In genomic region chr16:23290171-23290570, GRCm38 (mm10) we compare ENCODE assay signal across 20 mouse cellular contexts.
DNase-seq lines count a peak whose midpoint lies in the region; ATAC-seq lines count a peak whose summit lies in the region.
"Had no signal": no experiment of that assay in that cellular context is flagged by ENCODE, and none has a peak within 500 bp of the region (broad histone marks: within the 10 kb centered on the region; RNA-seq: fewer than 3 reads in every experiment).

No protein-coding gene starts in this region.

- no peaks in the 10 kb centered on the region for H3K4me1 ChIP-seq in forebrain, embryonic 11.5 days (replicated peaks; ENCODE audit: control insufficient read depth, insufficient read depth, low read length)
- 0 out of 2 replicates have a peak, but pooled peaks cover 4% of the 10 kb centered on the region for H3K4me1 ChIP-seq in forebrain, embryonic 16.5 days (replicated peaks; ENCODE audit: control insufficient read depth, insufficient read depth, low read length)
- no peaks in the 10 kb centered on the region; the same call in 1 of the 2 replicates for H3K4me1 ChIP-seq in liver, embryonic 13.5 days (replicated peaks)
- H3K4me1 ChIP-seq: forebrain, embryonic 15.5 days; midbrain, embryonic 10.5 days had no signal

- H3K4me2 ChIP-seq in forebrain, embryonic 11.5 days (ENCODE audit: low read depth, low read length, severe bottlenecking): no peak overlapping the region
- no peak overlapping the region for H3K4me2 ChIP-seq in forebrain, embryonic 16.5 days (ENCODE audit: low read length)
- peak overlapping the region; percentile 38 for H3K4me2 ChIP-seq in liver, embryonic 13.5 days
- H3K4me2 ChIP-seq: forebrain, embryonic 15.5 days; heart, embryonic 11.5 days; hindbrain, embryonic 12.5 days; lung, embryonic 15.5 days had no signal

- H3K27ac ChIP-seq in forebrain, embryonic 11.5 days (ENCODE audit: low read depth, low read length): no peak overlapping the region
- no peak overlapping the region for H3K27ac ChIP-seq in forebrain, embryonic 16.5 days (ENCODE audit: low read length)
- peak overlapping the region; percentile 14; the same call in 1 of the 2 replicates for H3K27ac ChIP-seq in liver, embryonic 13.5 days
- H3K27ac ChIP-seq: forebrain, embryonic 15.5 days; hindbrain, embryonic 12.5 days; macrophage; midbrain, embryonic 10.5 days had no signal

- peak; percentile 15 for DNase-seq in forebrain, embryonic 11.5 days (ENCODE audit: low spot score)
- peak; percentile 15 for DNase-seq in testis, postnatal 10 days (ENCODE audit: low spot score)
- no peak for DNase-seq in testis, postnatal 14 days (ENCODE audit: low spot score)
- no peak for DNase-seq in liver, embryonic 13.5 days
- no peak for DNase-seq in urinary bladder, adult 18-20 months (ENCODE audit: low spot score in 2 of 2)
- DNase-seq: B cell, adult 2 months; cerebellum, adult 8-10 months; gastrocnemius, postnatal 36 days; heart, postnatal 10 days; right cerebral cortex, adult 18-20 months; thymus, adult 2 months had no signal

- H3K9ac ChIP-seq in forebrain, embryonic 11.5 days (ENCODE audit: low read length): no peak overlapping the region
- no peak overlapping the region for H3K9ac ChIP-seq in forebrain, embryonic 16.5 days (replicated peaks; ENCODE audit: low read depth, low read length)
- H3K9ac ChIP-seq in liver, embryonic 13.5 days: no peak overlapping the region
- H3K9ac ChIP-seq: forebrain, embryonic 15.5 days; hindbrain, embryonic 12.5 days; lung, embryonic 15.5 days had no signal

- ATAC-seq in forebrain, embryonic 11.5 days (replicated peaks; ENCODE audit: low FRiP score): no peak
- no peak for ATAC-seq in forebrain, embryonic 16.5 days
- ATAC-seq in liver, embryonic 13.5 days (ENCODE audit: low read depth): peak; percentile 20; the same call in 1 of the 2 replicates
- ATAC-seq in frontal cortex, adult (ENCODE audit: low TSS enrichment): no peak
- ATAC-seq: forebrain, embryonic 15.5 days; inflammation-experienced regulatory T-cells, adult 6 months had no signal

- WGBS in forebrain, embryonic 11.5 days: 89% methylated on average over 9 of the region's 9 CpGs
- 94% methylated on average over 9 of the region's 9 CpGs for WGBS in forebrain, embryonic 16.5 days
- WGBS in liver, embryonic 13.5 days (ENCODE audit: insufficient replicate concordance): 57% methylated on average over 9 of the region's 9 CpGs

- no peaks in the 10 kb centered on the region for H3K9me3 ChIP-seq in forebrain, embryonic 11.5 days (ENCODE audit: control insufficient read depth, low read length)
- H3K9me3 ChIP-seq in forebrain, embryonic 16.5 days (ENCODE audit: control insufficient read depth, low read length): no peaks in the 10 kb centered on the region
- H3K9me3 ChIP-seq in liver, embryonic 13.5 days (replicated peaks): no peaks in the 10 kb centered on the region
- H3K9me3 ChIP-seq: forebrain, embryonic 15.5 days; hindbrain, embryonic 12.5 days; lung, embryonic 15.5 days; midbrain, embryonic 10.5 days had no signal

- H3K27me3 ChIP-seq in forebrain, embryonic 11.5 days (ENCODE audit: control insufficient read depth, insufficient read depth, low read length): no peaks in the 10 kb centered on the region
- H3K27me3 ChIP-seq in forebrain, embryonic 16.5 days (replicated peaks; ENCODE audit: control insufficient read depth, insufficient read depth, low read length): no peaks in the 10 kb centered on the region
- no peaks in the 10 kb centered on the region for H3K27me3 ChIP-seq in liver, embryonic 13.5 days
- H3K27me3 ChIP-seq: forebrain, embryonic 15.5 days; hindbrain, embryonic 12.5 days; lung, embryonic 15.5 days had no signal

- H3K36me3 ChIP-seq in forebrain, embryonic 11.5 days (ENCODE audit: control insufficient read depth, insufficient read depth, low read length): no peaks in the 10 kb centered on the region
- H3K36me3 ChIP-seq in forebrain, embryonic 16.5 days (ENCODE audit: control insufficient read depth, insufficient read depth): peaks cover 4% of the 10 kb centered on the region; the same call in 1 of the 2 replicates
- no peaks in the 10 kb centered on the region for H3K36me3 ChIP-seq in liver, embryonic 13.5 days
- H3K36me3 ChIP-seq: forebrain, embryonic 15.5 days; lung, embryonic 15.5 days had no signal

- H3K4me3 ChIP-seq in forebrain, embryonic 11.5 days (ENCODE audit: low read depth, low read length): no peak overlapping the region
- H3K4me3 ChIP-seq in forebrain, embryonic 16.5 days (replicated peaks; ENCODE audit: low read length): no peak overlapping the region
- H3K4me3 ChIP-seq in liver, embryonic 13.5 days (replicated peaks): peak overlapping the region; percentile 32
- H3K4me3 ChIP-seq: forebrain, embryonic 15.5 days; hindbrain, embryonic 12.5 days; lung, embryonic 15.5 days; midbrain, embryonic 10.5 days had no signal

Comparison
In these comparisons a context has a peak if more than half of its experiments do, and no peak if none do; other contexts are left out.
1. DNase-seq: peak in forebrain, embryonic 11.5 days (single experiment) and testis, postnatal 10 days (single experiment); none in testis, postnatal 14 days (single experiment), liver, embryonic 13.5 days (single experiment) and urinary bladder, adult 18-20 months (0 of 2).